Mouse (Mus musculus) embryo, embryonic 9.5 days (tissue): ENCODE data around the gene Mybpc3.
A peak's percentile ranks its signal among the peaks of the same experiment; 100 is the strongest.

Experiments
- DNase-seq: peaks from one replicate; pipeline ENCODE4 v3.0.0-alpha.2; 2017; ENCODE audit errors: extremely low spot score

Mybpc3 gene

DNA sequence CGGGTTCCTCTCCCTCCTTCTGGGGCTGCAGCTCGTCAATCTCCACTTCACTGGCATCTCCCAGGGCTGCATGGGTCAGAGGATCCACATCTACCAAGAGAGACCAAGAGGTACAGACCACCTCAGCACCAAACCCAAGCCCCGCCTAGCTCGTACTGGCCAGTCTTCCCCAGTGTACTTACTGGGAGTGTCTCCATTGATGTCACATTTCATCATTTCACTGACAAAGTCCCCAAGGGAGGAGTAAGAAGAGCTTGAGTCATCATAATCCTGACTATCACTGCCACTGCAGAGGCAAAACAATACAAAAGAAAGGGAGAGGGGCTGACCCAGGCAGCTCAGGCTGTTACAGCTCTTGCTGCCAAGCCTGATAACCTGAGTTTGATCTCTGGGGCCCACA, 49.7 kb downstream of the Mybpc3 start:
- DNase-seq: no peak

GRCm38 (mm10) chr2:91169587-91170322, 51.8 kb downstream of the Mybpc3 start:
- DNase-seq: no peak

GRCm38 (mm10) chr2:91175490-91175889, 57.5 kb downstream of the Mybpc3 start:
- DNase-seq: no peak

DNA sequence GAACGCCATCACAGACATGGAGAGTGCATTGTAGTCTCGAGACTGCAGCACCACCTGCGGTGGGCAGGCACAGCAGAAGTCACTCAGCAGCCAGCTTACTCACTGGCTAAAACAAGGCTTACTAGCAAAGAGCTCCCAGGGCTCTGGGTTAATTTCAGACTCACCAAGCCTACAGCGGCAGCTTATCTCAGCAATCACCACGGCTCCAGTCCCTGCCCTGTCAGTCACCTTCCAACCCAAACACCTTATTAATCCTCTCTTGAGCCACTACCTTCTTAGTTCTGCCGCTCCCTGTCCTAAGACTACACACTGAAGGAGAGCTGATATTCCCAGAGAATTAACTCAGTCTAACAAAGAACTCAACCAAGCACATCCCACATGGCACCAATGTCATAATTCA, 58.3 kb downstream of the Mybpc3 start:
- no peak for DNase-seq

DNA sequence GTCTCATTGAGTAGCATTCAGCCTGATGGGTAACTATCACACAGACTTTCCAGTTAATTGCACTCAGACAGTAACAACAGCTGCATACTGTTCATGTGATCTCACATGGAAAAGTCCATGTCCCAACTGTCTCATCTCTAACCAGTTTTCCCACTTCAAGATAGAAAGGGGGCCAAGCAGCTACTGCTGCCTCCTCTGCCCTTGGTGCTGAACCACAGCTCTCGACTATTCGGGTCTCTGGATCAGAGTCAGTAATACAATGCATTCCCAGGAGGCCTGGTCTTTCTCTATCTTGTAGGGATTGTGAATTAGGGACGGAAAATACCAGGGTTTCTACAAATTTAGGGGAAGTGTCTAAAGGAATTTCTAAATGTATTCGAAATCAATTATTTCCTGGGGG, 61.9 kb downstream of the Mybpc3 start:
- no peak for DNase-seq

GRCm38 (mm10) chr2:91180706-91181105, 62.8 kb downstream of the Mybpc3 start:
- DNase-seq: no peak

DNA sequence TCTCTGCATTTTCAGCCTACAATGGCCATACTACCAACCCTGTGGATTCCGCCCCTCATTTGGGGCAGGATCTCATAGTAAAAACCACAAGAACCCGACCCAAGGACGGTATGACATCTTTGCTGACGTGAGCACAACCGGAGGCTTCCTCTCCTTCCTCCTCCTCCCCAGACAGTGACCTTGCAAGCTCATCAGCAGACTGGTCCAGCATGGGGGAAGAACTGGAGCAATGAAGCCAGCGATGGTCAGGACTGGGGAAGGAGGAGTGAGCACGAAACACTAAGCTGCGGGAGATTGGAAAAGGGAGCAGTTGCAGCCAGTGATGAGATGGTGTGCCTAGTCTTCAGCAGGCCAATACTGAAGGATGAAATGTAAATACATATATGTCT, 64.1 kb downstream of the Mybpc3 start:
- no peak for DNase-seq

GRCm38 (mm10) chr2:91182405-91183147, 64.6 kb downstream of the Mybpc3 start:
- no peak for DNase-seq

GRCm38 (mm10) chr2:91183148-91183513, 65.2 kb downstream of the Mybpc3 start:
- peak; percentile 97 for DNase-seq

DNA sequence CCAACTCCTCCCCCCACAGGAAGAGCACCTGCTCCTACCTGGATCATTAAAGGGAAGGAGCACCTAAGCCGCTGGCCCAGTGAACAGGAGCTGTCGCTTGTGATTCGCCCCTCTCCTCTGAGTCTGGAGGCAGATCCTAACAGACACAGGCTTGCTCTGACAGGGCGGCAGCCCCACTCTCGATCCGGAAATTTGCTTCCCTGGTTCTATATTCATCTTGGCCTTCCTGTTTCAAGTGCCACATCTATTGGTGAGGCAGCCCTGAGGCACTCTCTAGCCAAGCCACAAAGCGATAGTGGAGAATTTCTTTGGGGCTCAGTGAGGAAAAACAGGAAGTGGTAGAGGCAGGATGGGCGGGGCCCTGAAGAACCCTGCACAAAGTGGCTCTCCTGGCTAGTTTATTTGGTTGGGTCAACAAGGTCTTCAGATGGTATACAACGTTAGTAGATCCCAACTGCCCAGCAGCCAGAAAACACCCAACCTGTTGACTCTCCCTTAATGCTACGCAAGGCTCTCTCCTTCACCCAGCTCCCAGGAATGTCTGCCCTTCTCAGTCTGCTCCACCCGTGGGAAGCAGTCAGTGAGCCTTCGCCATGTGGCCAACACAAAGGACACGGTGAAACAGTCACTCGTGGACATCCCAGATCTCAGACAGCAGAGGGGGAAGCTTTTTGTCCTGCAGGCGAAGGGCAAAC, 65.9 kb downstream of the Mybpc3 start, which contains the start of gene Madd:
Gene Madd (minus strand): TSS at position 127 of the 695 bp plus-strand sequence.
- no peak for DNase-seq
